32 mouse cellular contexts compared by ENCODE assay signal in genomic region chr3:117814218-117814617, GRCm38 (mm10).
"Had no signal": no experiment of that assay in that cellular context is flagged by ENCODE, and none has a peak within 500 bp of the region (broad histone marks: within the 10 kb centered on the region; RNA-seq: fewer than 3 reads in every experiment).

No protein-coding gene starts in this region.

- H3K4me3 ChIP-seq: limb, embryonic 10.5 days; limb, embryonic 12.5 days; limb, embryonic 13.5 days; limb, embryonic 15.5 days; liver, embryonic 12.5 days; liver, embryonic 13.5 days; liver, embryonic 15.5 days; lung, embryonic 15.5 days; megakaryocyte, embryonic 14.5 days; midbrain, embryonic 10.5 days; midbrain, embryonic 12.5 days; midbrain, embryonic 13.5 days; midbrain, embryonic 15.5 days; myocyte; neural tube, embryonic 12.5 days had no signal

- ATAC-seq: liver, embryonic 12.5 days; liver, postnatal 0 days; lung, postnatal 0 days; midbrain, embryonic 13.5 days; midbrain, embryonic 15.5 days; midbrain, embryonic 16.5 days had no signal

- H3K4me2 ChIP-seq: limb, embryonic 12.5 days; limb, embryonic 13.5 days; limb, embryonic 15.5 days; liver, embryonic 11.5 days; liver, embryonic 12.5 days; liver, embryonic 13.5 days; liver, embryonic 15.5 days; lung, embryonic 14.5 days; lung, embryonic 15.5 days; midbrain, embryonic 11.5 days; midbrain, embryonic 12.5 days; midbrain, embryonic 13.5 days; midbrain, embryonic 15.5 days; neural tube, embryonic 12.5 days had no signal

- DNase-seq: left cerebral cortex, postnatal 4 days; liver; liver, embryonic 13.5 days; liver, postnatal 0 days; lung, adult 18-20 months; lung, adult 2 months; lung, embryonic 14.5 days; lung, postnatal 10 days; lung, postnatal 14 days; lung, postnatal 36 days; lung, postnatal 4 days; midbrain, embryonic 14.5 days had no signal

- H3K9ac ChIP-seq: limb, embryonic 12.5 days; limb, embryonic 13.5 days; limb, embryonic 15.5 days; liver, embryonic 12.5 days; liver, embryonic 13.5 days; liver, embryonic 14.5 days; liver, embryonic 15.5 days; liver, postnatal 0 days; lung, embryonic 14.5 days; lung, embryonic 15.5 days; midbrain, embryonic 12.5 days; midbrain, embryonic 13.5 days; midbrain, embryonic 15.5 days; neural tube, embryonic 12.5 days had no signal

- H3K36me3 ChIP-seq: limb, embryonic 10.5 days; limb, embryonic 12.5 days; limb, embryonic 15.5 days; liver, embryonic 12.5 days; liver, embryonic 13.5 days; liver, embryonic 15.5 days; lung, embryonic 15.5 days; midbrain, embryonic 10.5 days; midbrain, embryonic 12.5 days; midbrain, embryonic 13.5 days; midbrain, embryonic 15.5 days; neural tube, embryonic 12.5 days had no signal

- H3K27ac ChIP-seq: limb, embryonic 10.5 days; limb, embryonic 12.5 days; limb, embryonic 13.5 days; limb, embryonic 15.5 days; liver, embryonic 12.5 days; liver, embryonic 13.5 days; liver, embryonic 14.5 days; liver, embryonic 15.5 days; lung, embryonic 15.5 days; macrophage; midbrain, embryonic 10.5 days; midbrain, embryonic 12.5 days; midbrain, embryonic 13.5 days; midbrain, embryonic 15.5 days; neural tube, embryonic 12.5 days had no signal

- H3K27me3 ChIP-seq: limb, embryonic 12.5 days; limb, embryonic 13.5 days; limb, embryonic 15.5 days; liver, embryonic 12.5 days; liver, embryonic 13.5 days; liver, embryonic 15.5 days; lung, embryonic 15.5 days; megakaryocyte, embryonic 14.5 days; midbrain, embryonic 12.5 days; midbrain, embryonic 13.5 days; midbrain, embryonic 15.5 days; neural tube, embryonic 12.5 days had no signal

- H3K4me1 ChIP-seq: limb, embryonic 10.5 days; limb, embryonic 12.5 days; limb, embryonic 13.5 days; limb, embryonic 15.5 days; liver, embryonic 12.5 days; liver, embryonic 13.5 days; liver, embryonic 15.5 days; lung, embryonic 15.5 days; megakaryocyte, embryonic 14.5 days; midbrain, embryonic 10.5 days; midbrain, embryonic 12.5 days; midbrain, embryonic 13.5 days; midbrain, embryonic 15.5 days; neural tube, embryonic 12.5 days had no signal

- H3K9me3 ChIP-seq: limb, embryonic 10.5 days; limb, embryonic 12.5 days; limb, embryonic 13.5 days; limb, embryonic 15.5 days; liver, embryonic 12.5 days; liver, embryonic 13.5 days; liver, embryonic 15.5 days; lung, embryonic 15.5 days; megakaryocyte, embryonic 14.5 days; midbrain, embryonic 10.5 days; midbrain, embryonic 12.5 days; midbrain, embryonic 13.5 days; midbrain, embryonic 15.5 days; neural tube, embryonic 12.5 days had no signal
